Mouse (Mus musculus) limb, embryonic 12.5 days (tissue): ENCODE results near the gene Mex3d. TPM values are rescaled to one million over a fixed set of nuclear protein-coding genes. Genes with fewer than 3 reads are reported as not detected.
A peak's percentile ranks its signal among the peaks of the same experiment; 100 is the strongest.

Experiments
- ATAC-seq: fragments of 200-750 bp; cut with Nextera tagmentation; 2 replicates; pipeline ENCODE4 v1.8.0; 2017; ENCODE audit warnings: low read depth, moderate TSS enrichment; ENCODE audit not compliant: insufficient number of reproducible peaks, insufficient read depth, low FRiP score, low TSS enrichment
- H3K27ac ChIP-seq: fragments of 300-500 bp; sonication (generic); 2 replicates; pipeline ENCODE4 v1.5.1; 2016; ENCODE audit warnings: mild to moderate bottlenecking, moderate library complexity
- H3K27me3 ChIP-seq: fragments of 300-500 bp; sonication (generic); 2 replicates; pipeline ENCODE4 v1.6.1; 2016; ENCODE audit warnings: mild to moderate bottlenecking, moderate library complexity
- H3K36me3 ChIP-seq: fragments of 300-500 bp; sonication (generic); 2 replicates; pipeline ENCODE4 v1.6.1; 2016; ENCODE audit warnings: mild to moderate bottlenecking, moderate library complexity
- H3K4me1 ChIP-seq: fragments of 300-500 bp; sonication (generic); replicated peaks from 2 replicates; pipeline ENCODE4 v1.6.1; 2016
- H3K4me2 ChIP-seq: fragments of 300-500 bp; sonication (generic); 2 replicates; pipeline ENCODE4 v1.6.1; 2016; ENCODE audit warnings: mild to moderate bottlenecking, moderate library complexity
- H3K4me3 ChIP-seq: fragments of 300-500 bp; sonication (generic); replicated peaks from 2 replicates; pipeline ENCODE4 v1.5.1; 2016; ENCODE audit warnings: mild to moderate bottlenecking
- H3K9ac ChIP-seq: fragments of 300-500 bp; sonication (generic); replicated peaks from 2 replicates; pipeline ENCODE4 v1.6.1; 2016; ENCODE audit warnings: mild to moderate bottlenecking, moderate library complexity
- H3K9me3 ChIP-seq: fragments of 300-500 bp; sonication (generic); 2 replicates; pipeline ENCODE4 v1.6.1; 2016; ENCODE audit warnings: mild to moderate bottlenecking, moderate library complexity
- WGBS: fragments of 180-500 bp; shearing (Covaris S2); methylation state at CpG from one replicate; pipeline ENCODE4 v1.1.7; 2016; 5-methylcytosine and 5-hydroxymethylcytosine counted together
- polyA plus RNA-seq: library from polyadenylated mRNA; unstranded; fragments of >200 nt; fragmentation: Nextera tagmentation; extraction: Ambion mirVana; gene quantifications from 2 replicates; pipeline ENCODE4 v1.2.1, GENCODE M21; 2016

Gene Mex3d
- polyA plus RNA-seq, 1 experiment from 2014 or later = 15.2 TPM

DNA sequence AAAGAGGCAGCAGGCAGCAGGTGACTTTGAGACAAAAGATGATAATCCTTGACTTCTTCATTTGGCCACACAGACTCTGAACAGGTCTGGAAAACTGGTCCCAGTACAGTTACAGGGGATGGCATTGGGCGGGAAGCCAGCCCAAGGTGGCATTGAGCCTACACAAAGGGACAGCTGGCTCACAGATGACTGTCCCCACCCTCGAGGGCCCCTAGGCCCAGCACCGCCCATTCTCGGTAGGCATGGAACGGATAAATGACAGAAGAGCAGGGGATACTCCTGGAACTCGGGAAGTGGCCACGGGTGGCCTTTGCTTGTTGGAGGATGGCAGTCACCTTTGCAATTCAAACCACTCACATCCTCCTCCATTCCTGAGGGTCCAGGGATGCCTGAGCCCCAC is 2.1 kb downstream of the Mex3d start:
- Histone ChIP-seq H3K27me3 (no peaks in the 10 kb centered on the region), H3K27ac (peak overlapping the region; percentile 90), H3K4me1 (peaks cover 48% of the 10 kb centered on the region), H3K4me3 (peak overlapping the region; percentile 97), H3K9ac (peak overlapping the region; percentile 97), H3K36me3 (peaks cover 57% of the 10 kb centered on the region), H3K9me3 (no peaks in the 10 kb centered on the region), H3K4me2 (peak overlapping the region; percentile 94)
- 0 out of 2 replicates have a peak, but pooled peaks have one; percentile 3 for ATAC-seq
- 21% methylated on average over 7 of the region's 7 CpGs for WGBS

DNA sequence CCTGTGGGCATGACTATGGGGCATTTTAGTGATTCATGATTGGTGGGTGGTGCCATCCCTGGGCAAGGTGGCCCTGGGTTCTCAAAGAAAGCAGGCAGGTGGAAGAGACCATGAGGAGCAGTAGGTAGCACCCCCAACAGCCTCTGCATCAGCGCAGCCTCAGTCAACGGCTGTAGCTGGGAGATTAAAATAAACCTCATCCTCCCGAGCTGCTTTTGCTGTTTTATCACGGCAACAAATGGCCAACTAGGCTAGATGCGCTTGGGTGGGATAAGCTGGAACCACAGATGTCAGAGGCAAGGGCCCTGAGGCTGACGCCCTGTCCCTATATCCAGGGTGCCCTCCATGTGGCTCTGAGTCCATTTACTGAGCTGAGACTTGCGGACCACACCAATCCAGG is 2.8 kb downstream of the Mex3d start:
- Histone ChIP-seq H3K4me1 (peaks cover 48% of the 10 kb centered on the region), H3K9ac (peak overlapping the region; percentile 97), H3K27me3 (no peaks in the 10 kb centered on the region), H3K27ac (no peak overlapping the region), H3K9me3 (no peaks in the 10 kb centered on the region), H3K4me3 (peak overlapping the region; percentile 97), H3K36me3 (peaks cover 56% of the 10 kb centered on the region), H3K4me2 (peak overlapping the region; percentile 94)
- no peak for ATAC-seq
- WGBS = 80% methylated on average over 7 of the region's 7 CpGs

DNA sequence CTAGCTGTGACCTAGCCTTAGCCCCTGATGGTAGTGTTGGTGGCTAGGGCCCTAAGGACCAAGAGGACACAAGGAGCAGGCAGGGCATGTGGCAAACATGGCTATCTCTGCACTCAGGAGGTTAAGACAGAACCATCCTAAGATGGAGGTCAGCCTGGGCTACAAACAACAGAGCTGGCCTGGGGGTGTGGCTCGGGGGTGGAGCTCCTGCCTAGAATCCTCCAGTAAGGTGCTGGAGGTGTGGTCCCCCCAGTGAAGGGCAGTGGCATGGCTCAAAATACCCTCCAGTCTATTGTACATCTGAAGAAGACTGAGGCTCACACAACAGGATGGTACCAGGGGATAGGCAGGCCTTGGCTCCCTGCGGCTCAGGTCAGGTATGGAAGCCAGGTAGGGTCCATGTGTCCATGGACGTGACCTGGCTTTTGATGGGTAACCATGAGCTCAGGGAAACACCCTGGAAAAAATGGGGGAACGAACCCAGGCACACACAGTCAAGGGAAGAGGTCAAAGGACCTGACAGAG is 3.3 kb downstream of the Mex3d start:
- Histone ChIP-seq H3K27me3 (no peaks in the 10 kb centered on the region), H3K9me3 (no peaks in the 10 kb centered on the region), H3K4me3 (peak overlapping the region; percentile 97), H3K4me1 (peaks cover 48% of the 10 kb centered on the region), H3K4me2 (peak overlapping the region; percentile 94), H3K36me3 (peaks cover 60% of the 10 kb centered on the region), H3K9ac (no peak overlapping the region), H3K27ac (no peak overlapping the region)
- ATAC-seq = no peak
- WGBS = 90% methylated on average over 4 of the region's 4 CpGs

DNA sequence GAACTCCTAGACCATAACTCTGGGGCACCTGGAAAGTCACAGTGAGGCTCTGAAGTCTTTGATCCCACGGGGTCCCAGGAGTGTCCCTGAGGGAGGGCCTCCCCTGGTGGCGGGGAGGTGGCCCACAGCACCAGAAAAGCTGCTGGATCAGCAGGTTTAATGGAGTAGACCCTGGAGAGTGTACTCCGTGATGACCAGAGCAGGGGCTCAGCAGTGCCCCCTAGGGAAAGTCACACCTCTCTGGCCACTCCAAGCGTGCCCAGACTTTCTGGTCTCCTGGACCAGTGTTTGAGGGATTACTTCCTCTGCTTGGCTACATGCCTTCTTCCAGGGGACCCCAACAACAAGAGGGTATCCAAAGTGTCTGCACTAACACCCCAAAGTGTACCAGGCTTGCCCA is 4.0 kb downstream of the Mex3d start:
- H3K4me2 ChIP-seq = peak overlapping the region; percentile 94
- H3K4me1 ChIP-seq = peaks cover 43% of the 10 kb centered on the region
- H3K27ac ChIP-seq = no peak overlapping the region
- H3K36me3 ChIP-seq = peaks cover 60% of the 10 kb centered on the region
- no peaks in the 10 kb centered on the region for H3K27me3 ChIP-seq
- no peaks in the 10 kb centered on the region for H3K9me3 ChIP-seq
- 67% methylated on average over 4 of the region's 4 CpGs for WGBS
- H3K9ac ChIP-seq = no peak overlapping the region; the same call in 1 of the 2 replicates
- ATAC-seq = no peak
- peak overlapping the region; percentile 97; the same call in 1 of the 2 replicates for H3K4me3 ChIP-seq

DNA sequence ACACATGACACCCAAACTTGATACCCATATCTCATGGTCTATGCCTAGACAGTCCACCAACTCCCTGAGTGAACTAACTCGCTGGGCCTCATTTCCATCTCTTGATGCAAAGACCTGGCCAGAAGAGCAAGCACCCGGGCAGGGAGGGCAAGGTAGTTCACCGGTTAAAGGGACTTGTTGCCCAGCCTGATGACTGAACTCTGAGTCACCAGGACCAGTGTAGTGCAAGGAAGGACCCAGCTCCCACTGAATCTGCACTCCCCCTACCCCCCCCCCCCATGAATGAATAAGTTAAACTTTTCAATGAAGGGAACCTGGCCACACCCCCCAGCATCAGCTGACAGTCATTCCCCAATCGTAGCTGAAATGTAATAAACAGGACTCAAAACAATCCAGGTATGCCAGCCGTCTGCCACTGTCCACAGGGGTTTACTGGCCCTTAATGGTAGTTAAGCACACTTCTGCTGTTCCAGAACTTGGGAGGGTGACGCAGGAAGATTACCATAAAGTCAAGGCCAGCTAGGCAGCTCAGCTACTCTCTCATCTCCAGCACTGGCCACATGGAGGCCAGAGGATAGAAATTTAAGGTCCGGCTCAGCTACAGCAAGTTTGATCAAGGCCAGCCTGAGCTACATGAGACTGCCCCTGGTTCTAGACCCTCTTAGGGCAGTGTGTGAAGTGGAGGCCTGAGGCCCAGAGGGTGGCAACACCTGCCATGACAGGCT is 4.7 kb downstream of the Mex3d start:
- Histone ChIP-seq H3K4me3 (no peak overlapping the region), H3K9ac (no peak overlapping the region), H3K27me3 (no peaks in the 10 kb centered on the region), H3K9me3 (no peaks in the 10 kb centered on the region), H3K27ac (no peak overlapping the region), H3K36me3 (peaks cover 60% of the 10 kb centered on the region), H3K4me1 (peaks cover 37% of the 10 kb centered on the region), H3K4me2 (no peak overlapping the region)
- WGBS = 84% methylated on average over 7 of the region's 7 CpGs
- ATAC-seq = no peak

DNA sequence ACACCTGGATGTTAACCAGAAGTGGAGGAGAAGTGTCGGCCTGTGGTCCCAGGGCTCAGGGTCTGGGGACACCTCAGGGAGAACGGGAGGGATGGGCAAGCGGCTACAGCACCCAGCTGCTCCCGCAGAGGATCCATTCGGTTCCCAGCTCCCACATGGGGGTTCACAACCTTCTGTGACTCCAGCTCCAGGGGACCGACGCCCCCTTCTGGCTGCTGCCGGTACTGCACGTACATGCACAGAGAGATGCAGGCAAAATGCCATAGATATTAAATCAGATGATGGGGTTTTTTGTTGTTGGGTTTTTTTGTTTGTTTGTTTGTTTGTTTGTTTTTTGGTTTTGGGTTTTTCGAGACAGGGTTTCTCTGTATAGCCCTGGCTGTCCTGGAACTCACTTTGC is 9.7 kb downstream of the Mex3d start:
- no peak overlapping the region for H3K4me2 ChIP-seq
- H3K4me3 ChIP-seq = no peak overlapping the region
- H3K4me1 ChIP-seq = peaks cover 10% of the 10 kb centered on the region
- no peaks in the 10 kb centered on the region for H3K27me3 ChIP-seq
- ATAC-seq = no peak
- no peak overlapping the region for H3K27ac ChIP-seq
- 50% methylated on average over 10 of the region's 10 CpGs for WGBS
- H3K9ac ChIP-seq = no peak overlapping the region
- no peaks in the 10 kb centered on the region for H3K9me3 ChIP-seq
- H3K36me3 ChIP-seq = peaks cover 33% of the 10 kb centered on the region

DNA sequence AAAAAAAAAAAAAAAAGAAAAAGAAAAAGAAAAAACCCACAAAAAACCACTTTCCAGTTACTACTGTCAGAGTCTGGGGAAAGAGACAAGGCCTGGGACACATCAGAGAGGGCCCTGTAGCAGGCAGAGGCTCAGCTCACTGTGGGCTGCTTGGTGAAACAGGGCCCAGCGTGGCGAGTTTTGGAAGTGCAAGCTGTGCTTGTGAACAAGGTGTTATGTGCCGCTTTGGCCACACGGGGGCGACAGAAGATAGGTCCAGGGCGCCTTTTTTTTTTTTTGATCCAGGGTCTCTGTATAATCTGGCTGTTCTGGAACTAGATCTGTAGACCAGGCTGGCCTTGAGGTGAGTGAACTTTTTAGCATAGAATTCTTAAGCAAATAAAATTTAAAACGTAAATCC is 11.3 kb downstream of the Mex3d start:
- Histone ChIP-seq H3K4me1 (peaks cover 11% of the 10 kb centered on the region), H3K9me3 (no peaks in the 10 kb centered on the region), H3K9ac (no peak overlapping the region), H3K36me3 (peaks cover 17% of the 10 kb centered on the region), H3K27ac (no peak overlapping the region), H3K27me3 (no peaks in the 10 kb centered on the region), H3K4me2 (no peak overlapping the region), H3K4me3 (no peak overlapping the region)
- 3% methylated on average over 7 of the region's 7 CpGs for WGBS
- ATAC-seq = no peak; the same call in 1 of the 2 replicates

DNA sequence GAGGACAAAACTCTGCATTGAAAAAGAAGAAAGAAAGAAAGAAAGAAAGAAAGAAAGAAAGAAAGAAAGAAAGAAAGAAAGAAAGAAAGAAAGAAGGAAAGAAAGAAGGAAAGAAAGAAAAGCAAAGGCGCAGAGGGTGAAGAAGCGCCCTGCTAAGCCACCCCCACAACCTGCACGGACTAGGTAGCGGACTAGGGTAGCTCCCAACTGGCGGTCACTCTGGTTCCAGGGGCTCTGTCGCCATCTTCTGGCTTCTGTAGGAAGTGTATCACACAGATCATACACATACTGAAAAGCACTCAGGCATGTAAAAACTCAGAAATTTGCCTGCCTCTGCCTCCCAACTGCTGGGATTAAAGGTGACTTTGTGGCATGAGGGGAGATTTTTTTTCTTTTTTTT is 13.4 kb downstream of the Mex3d start:
- no peak for ATAC-seq
- H3K36me3 ChIP-seq = no peaks in the 10 kb centered on the region
- H3K27ac ChIP-seq = no peak overlapping the region
- H3K9me3 ChIP-seq = no peaks in the 10 kb centered on the region
- H3K4me2 ChIP-seq = no peak overlapping the region
- peaks cover 8% of the 10 kb centered on the region; the same call in 1 of the 2 replicates for H3K4me1 ChIP-seq
- H3K4me3 ChIP-seq = no peak overlapping the region
- H3K9ac ChIP-seq = no peak overlapping the region
- no peaks in the 10 kb centered on the region for H3K27me3 ChIP-seq
- 19% methylated on average over 6 of the region's 6 CpGs for WGBS

DNA sequence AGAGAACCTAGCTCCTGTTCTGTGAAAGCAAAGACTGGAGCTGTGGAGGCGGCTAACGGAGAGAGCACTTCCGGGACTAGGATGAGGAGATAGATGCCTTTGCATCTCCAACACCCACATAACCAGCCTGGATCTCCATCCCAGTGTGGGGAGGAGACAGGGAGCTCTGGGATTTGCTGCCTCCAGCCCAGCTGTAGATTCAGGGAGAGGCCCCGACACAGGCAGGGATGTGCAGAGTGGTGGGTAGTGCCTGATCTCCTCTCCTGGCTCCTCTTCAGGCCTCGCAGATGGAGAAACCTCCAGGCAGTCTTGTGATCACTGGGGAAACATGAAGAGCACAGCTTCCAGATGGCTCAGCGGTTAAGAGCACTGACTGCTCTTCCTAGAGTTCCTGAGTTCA is 14.8 kb downstream of the Mex3d start:
- Histone ChIP-seq H3K36me3 (no peaks in the 10 kb centered on the region), H3K9me3 (no peaks in the 10 kb centered on the region), H3K9ac (no peak overlapping the region), H3K27ac (no peak overlapping the region), H3K4me2 (no peak overlapping the region), H3K4me1 (peaks cover 8% of the 10 kb centered on the region; the same call in 1 of the 2 replicates), H3K4me3 (no peak overlapping the region), H3K27me3 (no peaks in the 10 kb centered on the region; the same call in 1 of the 2 replicates)
- no peak for ATAC-seq
- 79% methylated on average over 6 of the region's 6 CpGs for WGBS

DNA sequence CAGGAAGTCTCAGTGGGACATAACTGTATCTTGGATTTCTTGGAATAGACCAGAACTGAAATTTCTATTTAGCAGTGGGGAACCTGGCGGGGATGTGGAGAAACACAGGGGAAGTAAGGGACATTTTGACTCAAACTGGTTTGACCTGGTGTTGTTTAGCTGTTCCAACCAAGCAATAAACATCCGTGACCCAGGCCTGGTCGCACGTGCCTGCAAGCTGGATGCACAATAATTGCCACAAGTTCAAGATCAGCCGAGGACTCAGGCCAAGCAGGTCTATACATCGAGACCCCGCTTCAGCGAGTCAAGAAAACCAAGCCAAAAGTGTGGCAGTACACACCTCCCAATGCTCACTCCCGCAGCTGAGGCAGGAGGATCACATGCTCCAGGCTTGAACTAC is 15.5 kb downstream of the Mex3d start:
- Histone ChIP-seq H3K27ac (peak overlapping the region; percentile 59; the same call in 1 of the 2 replicates), H3K9me3 (no peaks in the 10 kb centered on the region), H3K9ac (peak overlapping the region; percentile 0; the same call in 1 of the 2 replicates), H3K4me1 (peaks cover 8% of the 10 kb centered on the region; the same call in 1 of the 2 replicates), H3K4me3 (peak overlapping the region; percentile 41), H3K36me3 (no peaks in the 10 kb centered on the region), H3K4me2 (peak overlapping the region; percentile 48), H3K27me3 (no peaks in the 10 kb centered on the region; the same call in 1 of the 2 replicates)
- 52% methylated on average over 9 of the region's 9 CpGs for WGBS
- no peak for ATAC-seq

DNA sequence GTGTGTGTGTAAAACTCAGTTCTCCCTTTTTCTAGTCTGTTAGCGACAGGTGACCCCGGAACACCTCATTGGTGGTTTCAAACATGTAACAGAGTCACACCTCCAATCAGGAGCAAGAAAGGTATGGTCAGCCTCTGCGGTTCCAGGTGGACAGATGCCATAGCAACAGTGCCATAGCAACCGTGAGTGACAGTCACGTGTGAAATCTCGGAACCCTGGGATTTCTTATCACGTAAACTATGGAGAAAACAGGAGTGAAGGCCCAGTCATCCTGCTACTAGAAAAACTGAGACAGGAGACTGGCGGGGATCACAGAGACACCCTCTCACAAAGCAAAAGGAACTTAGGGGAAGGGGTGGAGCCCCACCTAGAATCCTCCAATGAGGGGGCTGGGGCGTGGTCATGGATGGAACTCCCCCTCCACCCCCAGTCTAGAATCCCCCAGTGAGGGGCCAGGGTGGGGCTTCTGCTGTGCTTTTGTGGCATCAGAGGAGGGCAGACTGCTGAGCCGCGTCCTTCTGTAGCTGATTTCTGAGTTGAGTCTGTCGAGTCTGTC is 16.0 kb downstream of the Mex3d start:
- Histone ChIP-seq H3K36me3 (no peaks in the 10 kb centered on the region), H3K4me2 (peak overlapping the region; percentile 48), H3K27me3 (no peaks in the 10 kb centered on the region; the same call in 1 of the 2 replicates), H3K4me3 (peak overlapping the region; percentile 41), H3K9ac (peak overlapping the region; percentile 0; the same call in 1 of the 2 replicates), H3K27ac (peak overlapping the region; percentile 59; the same call in 1 of the 2 replicates), H3K9me3 (no peaks in the 10 kb centered on the region), H3K4me1 (peaks cover 8% of the 10 kb centered on the region; the same call in 1 of the 2 replicates)
- WGBS = 3% methylated on average over 12 of the region's 12 CpGs
- peak; percentile 85 for ATAC-seq
